Mouse (Mus musculus): ENCODE results near the gene Smyd1. TPM values are rescaled to one million over a fixed set of nuclear protein-coding genes. Genes with fewer than 3 reads are reported as not detected.

Smyd1 gene
- polyA plus RNA-seq, 1 experiment from 2014 or later, result 0.56 TPM

- Histone ChIP-seq H3K4me2 (replicated peaks; ENCODE audit: low read depth) (no peak overlapping the region), H3K9me3 (ENCODE audit: control insufficient read depth, low read length) (no peaks in the 10 kb centered on the region), H3K4me1 (replicated peaks; ENCODE audit: control insufficient read depth, insufficient read depth) (no peaks in the 10 kb centered on the region), H3K36me3 (ENCODE audit: control insufficient read depth, insufficient read depth, low read length) (no peaks in the 10 kb centered on the region), H3K9ac (ENCODE audit: low read length) (no peak overlapping the region), H3K27ac (replicated peaks) (no peak overlapping the region), H3K4me3 (ENCODE audit: low read depth, low read length) (no peak overlapping the region), H3K27me3 (ENCODE audit: control insufficient read depth, insufficient read depth, low read length) (no peaks in the 10 kb centered on the region)
- ATAC-seq (ENCODE audit: low FRiP score, low TSS enrichment) (no peak), DNase-seq (ENCODE audit: low spot score) (no peak)
- TF ChIP-seq EP300 (optimal IDR thresholded peaks at IDR 0.05) (no peak), CTCF (IDR thresholded peaks at IDR 0.05; ENCODE audit: low read depth) (no peak)
- 75% methylated on average over 7 of the region's 7 CpGs for WGBS
Observed at GRCm38 (mm10) chr6:71240831-71241230, 81.2 kb downstream of the Smyd1 start.

GRCm38 (mm10) chr6:71239069-71239750, 82.8 kb downstream of the Smyd1 start:
- Histone ChIP-seq H3K36me3 (ENCODE audit: control insufficient read depth, insufficient read depth, low read length) (no peaks in the 10 kb centered on the region), H3K4me2 (replicated peaks; ENCODE audit: low read depth) (no peak overlapping the region), H3K27me3 (ENCODE audit: control insufficient read depth, insufficient read depth, low read length) (no peaks in the 10 kb centered on the region), H3K9me3 (ENCODE audit: control insufficient read depth, low read length) (no peaks in the 10 kb centered on the region), H3K4me3 (ENCODE audit: low read depth, low read length) (no peak overlapping the region), H3K9ac (ENCODE audit: low read length) (no peak overlapping the region), H3K27ac (replicated peaks) (no peak overlapping the region), H3K4me1 (replicated peaks; ENCODE audit: control insufficient read depth, insufficient read depth) (no peaks in the 10 kb centered on the region)
- 93% methylated on average over 26 of the region's 26 CpGs for WGBS
- TF ChIP-seq EP300 (optimal IDR thresholded peaks at IDR 0.05) (no peak), CTCF (IDR thresholded peaks at IDR 0.05; ENCODE audit: low read depth) (no peak)
- no peak for ATAC-seq (ENCODE audit: low FRiP score, low TSS enrichment)
- DNase-seq (ENCODE audit: low spot score), result no peak

GRCm38 (mm10) chr6:71237031-71237431, 85.0 kb downstream of the Smyd1 start:
- H3K9me3 ChIP-seq (ENCODE audit: control insufficient read depth, low read length), result no peaks in the 10 kb centered on the region
- H3K36me3 ChIP-seq (ENCODE audit: control insufficient read depth, insufficient read depth, low read length), result no peaks in the 10 kb centered on the region
- TF ChIP-seq EP300 (optimal IDR thresholded peaks at IDR 0.05), result no peak
- TF ChIP-seq CTCF (IDR thresholded peaks at IDR 0.05; ENCODE audit: low read depth), result no peak
- no peak for ATAC-seq (ENCODE audit: low FRiP score, low TSS enrichment)
- H3K4me1 ChIP-seq (replicated peaks; ENCODE audit: control insufficient read depth, insufficient read depth), result no peaks in the 10 kb centered on the region
- no peak for DNase-seq (ENCODE audit: low spot score)
- H3K4me2 ChIP-seq (replicated peaks; ENCODE audit: low read depth), result no peak overlapping the region
- no peak overlapping the region for H3K27ac ChIP-seq (replicated peaks)
- no peak overlapping the region for H3K9ac ChIP-seq (ENCODE audit: low read length)
- no peaks in the 10 kb centered on the region for H3K27me3 ChIP-seq (ENCODE audit: control insufficient read depth, insufficient read depth, low read length)
- no peak overlapping the region for H3K4me3 ChIP-seq (ENCODE audit: low read depth, low read length)
- 57% methylated on average over 6 of the region's 6 CpGs for WGBS

- DNase-seq (ENCODE audit: low spot score) (no peak), ATAC-seq (ENCODE audit: low FRiP score, low TSS enrichment) (no peak)
- TF ChIP-seq EP300 (optimal IDR thresholded peaks at IDR 0.05) (no peak), CTCF (IDR thresholded peaks at IDR 0.05; ENCODE audit: low read depth) (no peak)
- H3K4me3 ChIP-seq (ENCODE audit: low read depth, low read length), result no peak overlapping the region
- no peaks in the 10 kb centered on the region for H3K36me3 ChIP-seq (ENCODE audit: control insufficient read depth, insufficient read depth, low read length)
- WGBS, result 59% methylated on average over 6 of the region's 6 CpGs
- no peaks in the 10 kb centered on the region for H3K27me3 ChIP-seq (ENCODE audit: control insufficient read depth, insufficient read depth, low read length)
- H3K9ac ChIP-seq (ENCODE audit: low read length), result no peak overlapping the region
- no peak overlapping the region for H3K27ac ChIP-seq (replicated peaks)
- no peaks in the 10 kb centered on the region for H3K4me1 ChIP-seq (replicated peaks; ENCODE audit: control insufficient read depth, insufficient read depth)
- H3K9me3 ChIP-seq (ENCODE audit: control insufficient read depth, low read length), result no peaks in the 10 kb centered on the region
- no peak overlapping the region for H3K4me2 ChIP-seq (replicated peaks; ENCODE audit: low read depth)
Observed at GRCm38 (mm10) chr6:71236506-71236905, 85.5 kb downstream of the Smyd1 start.

GRCm38 (mm10) chr6:71235944-71236343, 86.1 kb downstream of the Smyd1 start:
- Histone ChIP-seq H3K36me3 (ENCODE audit: control insufficient read depth, insufficient read depth, low read length) (no peaks in the 10 kb centered on the region), H3K9ac (ENCODE audit: low read length) (no peak overlapping the region), H3K27me3 (ENCODE audit: control insufficient read depth, insufficient read depth, low read length) (no peaks in the 10 kb centered on the region), H3K4me2 (replicated peaks; ENCODE audit: low read depth) (no peak overlapping the region), H3K4me1 (replicated peaks; ENCODE audit: control insufficient read depth, insufficient read depth) (no peaks in the 10 kb centered on the region), H3K4me3 (ENCODE audit: low read depth, low read length) (no peak overlapping the region), H3K9me3 (ENCODE audit: control insufficient read depth, low read length) (no peaks in the 10 kb centered on the region), H3K27ac (replicated peaks) (no peak overlapping the region)
- ATAC-seq (ENCODE audit: low FRiP score, low TSS enrichment), result no peak
- DNase-seq (ENCODE audit: low spot score), result no peak
- TF ChIP-seq EP300 (optimal IDR thresholded peaks at IDR 0.05) (no peak), CTCF (IDR thresholded peaks at IDR 0.05; ENCODE audit: low read depth) (no peak)
- WGBS, result 76% methylated on average over 3 of the region's 3 CpGs

- Histone ChIP-seq H3K4me1 (replicated peaks; ENCODE audit: control insufficient read depth, insufficient read depth) (no peaks in the 10 kb centered on the region), H3K9me3 (ENCODE audit: control insufficient read depth, low read length) (no peaks in the 10 kb centered on the region), H3K4me2 (replicated peaks; ENCODE audit: low read depth) (no peak overlapping the region), H3K27me3 (ENCODE audit: control insufficient read depth, insufficient read depth, low read length) (no peaks in the 10 kb centered on the region), H3K27ac (replicated peaks) (no peak overlapping the region), H3K9ac (ENCODE audit: low read length) (no peak overlapping the region), H3K36me3 (ENCODE audit: control insufficient read depth, insufficient read depth, low read length) (no peaks in the 10 kb centered on the region), H3K4me3 (ENCODE audit: low read depth, low read length) (no peak overlapping the region)
- DNase-seq (ENCODE audit: low spot score) (no peak), ATAC-seq (ENCODE audit: low FRiP score, low TSS enrichment) (no peak)
- TF ChIP-seq CTCF (IDR thresholded peaks at IDR 0.05; ENCODE audit: low read depth) (no peak), EP300 (optimal IDR thresholded peaks at IDR 0.05) (no peak)
- WGBS, result 74% methylated on average over 13 of the region's 13 CpGs
Observed at GRCm38 (mm10) chr6:71235121-71235520, 86.9 kb downstream of the Smyd1 start.
